Mouse (Mus musculus) erythroblast, embryonic 14.5 days (primary cell): ENCODE data around the gene Hip1r.

Experiments
- GATA1 ChIP-seq: IDR thresholded peaks from 2 replicates; pipeline ENCODE4 v1.6.1; 2012; ENCODE audit warnings: low read length, inconsistent platforms, mixed read lengths
- TAL1 ChIP-seq: IDR thresholded peaks from 3 replicates; pipeline ENCODE4 v1.6.1; 2012; ENCODE audit warnings: low read length, inconsistent platforms, mixed read lengths

DNA sequence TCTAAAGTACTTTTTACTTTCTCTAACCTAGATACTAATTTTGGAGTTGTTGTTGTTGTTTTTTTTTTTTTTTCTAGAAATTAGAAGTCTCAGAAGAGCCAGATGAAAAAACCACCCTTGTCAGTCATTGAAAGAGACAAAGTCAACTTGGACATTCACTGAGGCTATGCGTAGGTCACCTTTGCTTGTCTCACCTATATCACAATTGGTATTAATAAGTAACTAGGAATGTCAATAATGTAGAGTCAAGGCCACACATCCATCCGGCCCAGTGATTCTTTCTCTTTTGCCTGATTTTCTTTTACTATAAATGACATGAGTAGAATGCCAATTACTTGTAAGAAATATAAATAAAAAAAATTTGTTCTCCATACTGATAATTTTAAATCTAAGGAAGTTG lies 6.7 kb upstream of the Hip1r start:
- TF ChIP-seq TAL1 (no peak), GATA1 (no peak)
